Mouse (Mus musculus): ENCODE data around the gene Pgd.

DNA sequence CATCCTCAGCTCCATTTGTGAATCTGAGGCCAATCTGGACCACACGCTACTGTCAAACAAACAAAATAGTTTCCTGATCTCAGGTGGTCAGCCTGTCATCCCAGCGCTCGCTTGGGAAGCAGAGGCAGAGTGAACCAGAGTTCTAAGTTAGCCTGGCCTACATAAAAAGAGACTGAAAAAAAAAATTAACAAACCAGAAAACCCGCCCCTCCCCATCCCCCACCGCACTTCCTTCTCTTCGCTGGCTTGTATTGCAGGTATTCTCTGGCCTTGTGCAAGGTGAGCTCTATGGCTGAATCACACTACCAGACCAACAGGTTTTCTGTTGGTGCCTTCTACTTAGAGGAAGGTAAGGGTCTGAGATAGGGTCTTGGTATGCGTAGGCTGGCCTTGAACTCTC lies 19.0 kb downstream of the Pgd start:
- TF ChIP-seq CTCF (IDR thresholded peaks at IDR 0.05; ENCODE audit: borderline replicate concordance, extremely low read depth, insufficient read depth, insufficient read length) (no peak), POLR2A (IDR thresholded peaks at IDR 0.05; ENCODE audit: borderline replicate concordance, extremely low read depth, insufficient read depth, insufficient read length, poor library complexity, severe bottlenecking) (no peak)

Data from brain, embryonic 14.5 days (tissue).